ENCODE assay signal across 8 mouse cellular contexts in the genomic region with DNA sequence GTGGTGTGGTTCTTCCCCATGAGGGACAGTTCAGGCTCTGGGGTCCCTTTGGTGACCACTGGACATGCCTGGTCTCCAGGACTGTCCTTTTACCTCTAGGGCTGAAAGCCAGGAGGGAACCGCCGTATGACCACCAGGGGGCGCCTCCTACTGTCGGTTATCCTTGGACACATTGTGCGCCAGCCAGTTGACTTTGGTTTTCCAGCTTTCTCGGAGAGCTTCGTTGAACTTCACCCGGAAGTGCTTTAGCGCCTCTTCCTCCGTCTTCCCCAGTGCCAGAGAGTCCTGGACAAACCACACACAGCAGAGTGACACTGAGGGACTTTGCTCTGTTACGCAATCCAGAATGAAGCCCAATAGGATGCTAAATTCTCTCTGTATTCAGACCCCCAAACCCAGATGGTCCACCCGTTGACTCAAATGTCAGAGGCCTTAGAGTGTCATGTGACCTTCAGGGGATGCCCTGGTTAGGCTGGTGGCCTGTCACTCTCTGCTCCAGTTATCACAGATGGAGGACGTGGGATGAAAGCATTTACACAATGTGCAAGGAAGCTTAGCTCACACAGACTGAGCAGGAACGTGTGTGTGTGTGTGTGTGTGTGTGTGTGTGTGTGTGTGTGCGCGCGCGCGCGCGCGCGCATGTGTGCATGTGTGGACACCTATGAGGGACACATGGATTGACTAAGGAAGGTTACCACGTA. TPM values are rescaled to one million over a fixed set of nuclear protein-coding genes. Genes with fewer than 3 reads are reported as not detected.
A peak's percentile ranks its signal among the peaks of the same experiment; 100 is the strongest.
DNase-seq lines count a peak whose midpoint lies in the region; TF ChIP-seq lines count a peak whose summit lies in the region.

No protein-coding gene starts in this region.

- peak; percentile 59 for DNase-seq in CH12.LX (ENCODE audit: extremely low read depth)
- peak; percentile 78 for DNase-seq in adrenal gland, adult 2 months
- DNase-seq in embryo, embryonic 10.5 days (ENCODE audit: low spot score), result peak; percentile 83
- DNase-seq in heart, embryonic 10.5 days (ENCODE audit: low spot score), result peak; percentile 91
- peak; percentile 44 to 77 for DNase-seq in layer of hippocampus, adult 18-20 months (ENCODE audit: low spot score in 2 of 2)
- peak; percentile 87 for DNase-seq in lung, postnatal 10 days
- peak; percentile 76 to 82 for DNase-seq in right cerebral cortex, adult 2 months (ENCODE audit: low spot score in 2 of 2)
- DNase-seq in urinary bladder, postnatal 4 days (ENCODE audit: low spot score in 2 of 2), result peak; percentile 57 to 85

- H3K9me3 ChIP-seq in CH12.LX (replicated peaks; ENCODE audit: low read length), result peaks cover 6% of the 10 kb centered on the region
- H3K9me3 ChIP-seq in heart, embryonic 10.5 days, result no peaks in the 10 kb centered on the region

- TF ChIP-seq RAD21 in CH12.LX (IDR thresholded peaks at IDR 0.05; ENCODE audit: low read depth, low read length), result peak; percentile 64

- in situ Hi-C loops in CH12.LX (cut with MboI; ENCODE audit: low pct_ligation_motif_present, low pct_unique_long_range_greater_than_20kb, low sequenced_read_pairs), result loop anchor here (5.0 kb wide), 1 partner anchor 33 kb away; no protein-coding TSS in a partner anchor

- no peak overlapping the region for H3K9ac ChIP-seq in CH12.LX (ENCODE audit: insufficient read depth, low read depth)

- H3K27ac ChIP-seq in CH12.LX (ENCODE audit: insufficient read depth, low read depth), result no peak overlapping the region
- no peak overlapping the region for H3K27ac ChIP-seq in heart, embryonic 10.5 days

- H3K4me1 ChIP-seq in CH12.LX (ENCODE audit: control insufficient read depth in 1 of 2, insufficient read depth in 2 of 2), result peaks cover 0 to 18% of the 10 kb centered on the region in 2 experiments; a peak in 2 of 4 replicates
- H3K4me1 ChIP-seq in heart, embryonic 10.5 days, result peaks cover 8% of the 10 kb centered on the region; the same call in 1 of the 2 replicates

- peak; percentile 73 to 78 for TF ChIP-seq CTCF in CH12.LX (conservative IDR thresholded peaks at IDR 0.05 in 1 of 2, IDR thresholded peaks at IDR 0.05 in 1 of 2; ENCODE audit: low read depth in 2 of 2, low read length in 2 of 2)

- H3K27me3 ChIP-seq in CH12.LX (replicated peaks), result no peaks in the 10 kb centered on the region
- H3K27me3 ChIP-seq in heart, embryonic 10.5 days (ENCODE audit: insufficient read depth, poor library complexity, severe bottlenecking), result no peaks in the 10 kb centered on the region

- H3K4me2 ChIP-seq in CH12.LX (ENCODE audit: insufficient read depth, low read depth, poor library complexity, severe bottlenecking), result no peak overlapping the region

- dilution Hi-C loops in CH12.LX (cut with MboI; ENCODE audit: extremely low pct_ligation_motif_present, extremely low pct_unique_long_range_greater_than_20kb, low sequenced_read_pairs), result no loop called here

- TF ChIP-seq POLR2A in CH12.LX (IDR thresholded peaks at IDR 0.05; ENCODE audit: low read depth, low read length), result no peak

- H3K36me3 ChIP-seq in CH12.LX (replicated peaks in 1 of 2; ENCODE audit: control insufficient read depth in 1 of 2, insufficient read depth in 1 of 2, low read length in 1 of 2), result peaks cover 98 to 99% of the 10 kb centered on the region in 2 experiments
- peaks cover 75% of the 10 kb centered on the region for H3K36me3 ChIP-seq in heart, embryonic 10.5 days

- H3K4me3 ChIP-seq in CH12.LX (replicated peaks in 1 of 3; ENCODE audit: low read depth in 2 of 3, low read length in 2 of 3, poor library complexity in 1 of 3), result no peak overlapping the region
- H3K4me3 ChIP-seq in heart, embryonic 10.5 days, result no peak overlapping the region

- 69% methylated on average over 24 of the region's 24 CpGs for WGBS in heart, embryonic 10.5 days

- no peaks in the 10 kb centered on the region for H3K79me2 ChIP-seq in CH12.LX (replicated peaks; ENCODE audit: control insufficient read depth, extremely low read depth, insufficient read depth, poor library complexity, severe bottlenecking)

- TF ChIP-seq EP300 in CH12.LX (IDR thresholded peaks at IDR 0.05; ENCODE audit: low read length), result no peak

TF ChIP-seq in CH12.LX, 34 proteins besides CTCF, POLR2A, EP300 and RAD21:
- TF ChIP-seq NELFE (IDR thresholded peaks at IDR 0.05; ENCODE audit: low read depth, low read length), result no peak
- no peak for TF ChIP-seq GABPA (IDR thresholded peaks at IDR 0.05; ENCODE audit: insufficient replicate concordance, low read depth, low read length)
- TF ChIP-seq MXI1 (IDR thresholded peaks at IDR 0.05; ENCODE audit: low read depth, low read length), result peak; percentile 16; the same call in 1 of the 2 replicates
- no peak for TF ChIP-seq ZKSCAN1 (IDR thresholded peaks at IDR 0.05; ENCODE audit: borderline replicate concordance, low read depth, low read length)
- TF ChIP-seq CHD2 (IDR thresholded peaks at IDR 0.05; ENCODE audit: low read length), result no peak
- TF ChIP-seq MAFK (IDR thresholded peaks at IDR 0.05; ENCODE audit: insufficient replicate concordance, low read length), result no peak
- peak; percentile 23; the same call in 1 of the 2 replicates for TF ChIP-seq ZC3H11A (IDR thresholded peaks at IDR 0.05; ENCODE audit: low read depth, low read length)
- TF ChIP-seq IRF4 (IDR thresholded peaks at IDR 0.05; ENCODE audit: low read depth, low read length), result no peak
- no peak for TF ChIP-seq ETS1 (conservative IDR thresholded peaks at IDR 0.05; ENCODE audit: low read depth, low read length)
- no peak for TF ChIP-seq PAX5 (IDR thresholded peaks at IDR 0.05; ENCODE audit: low read length)
- TF ChIP-seq MYC (IDR thresholded peaks at IDR 0.05; ENCODE audit: low read depth, low read length), result no peak
- peak; percentile 91 for TF ChIP-seq SMC3 (IDR thresholded peaks at IDR 0.05; ENCODE audit: low read depth, low read length)
- TF ChIP-seq USF2 (conservative IDR thresholded peaks at IDR 0.05; ENCODE audit: low read depth, low read length), result no peak
- TF ChIP-seq ZMIZ1 (IDR thresholded peaks at IDR 0.05; ENCODE audit: low read depth, low read length), result no peak
- no peak for TF ChIP-seq POLR2AphosphoS2 (IDR thresholded peaks at IDR 0.05; ENCODE audit: low read depth, low read length)
- no peak for TF ChIP-seq NRF1 (IDR thresholded peaks at IDR 0.05; ENCODE audit: low read depth, low read length)
- no peak for TF ChIP-seq JUND (conservative IDR thresholded peaks at IDR 0.05; ENCODE audit: low read depth, low read length)
- no peak for TF ChIP-seq TCF12 (IDR thresholded peaks at IDR 0.05; ENCODE audit: low read depth, low read length)
- TF ChIP-seq USF1 (IDR thresholded peaks at IDR 0.05; ENCODE audit: low read depth, low read length), result no peak
- TF ChIP-seq MAZ (IDR thresholded peaks at IDR 0.05; ENCODE audit: low read depth, low read length), result no peak
- TF ChIP-seq SIN3A (IDR thresholded peaks at IDR 0.05; ENCODE audit: low read length), result no peak
- TF ChIP-seq BHLHE40 (IDR thresholded peaks at IDR 0.05; ENCODE audit: low read depth, low read length), result no peak
- TF ChIP-seq HCFC1 (IDR thresholded peaks at IDR 0.05; ENCODE audit: low read depth, low read length), result no peak
- peak; percentile 40 for TF ChIP-seq ELF1 (IDR thresholded peaks at IDR 0.05; ENCODE audit: low read depth, low read length)
- no peak for TF ChIP-seq JUN (IDR thresholded peaks at IDR 0.05; ENCODE audit: insufficient read depth, low read depth, low read length)
- no peak for TF ChIP-seq ZNF384 (IDR thresholded peaks at IDR 0.05; ENCODE audit: low read depth, low read length)
- TF ChIP-seq RCOR1 (conservative IDR thresholded peaks at IDR 0.05; ENCODE audit: low read depth, low read length), result no peak

RNA-seq across cellular contexts. Expression of a gene that starts 51.7 kb away (rescaled TPM):
- total RNA-seq in CH12.LX (2012; rRNA removed) (84.0 and 95.0 TPM in 2 replicates), CH12.LX (2014; rRNA removed) (57.0 and 60.3 TPM in 2 replicates)
- 62.4 and 72.1 TPM in 2 replicates for polyA plus RNA-seq in CH12.LX (2012; ENCODE audit: insufficient read length, low read depth)
- 1 to 10 TPM; 6.1 to 6.2 TPM for total RNA-seq in adrenal gland, adult 2 months (2021)
- polyA plus RNA-seq in adrenal gland, adult 2 months (2012; rRNA removed), result 4.2 and 5.0 TPM in 2 replicates
- polyA plus RNA-seq in heart, embryonic 10.5 days (2016; fragmentation: Nextera tagmentation; extraction: Ambion mirVana), result 3.4 and 4.8 TPM in 2 replicates
- total RNA-seq in layer of hippocampus, adult 18-20 months (2021), result 10 to 100 TPM; 21.4 to 26.3 TPM
